Mouse (Mus musculus) lung, postnatal 0 days (tissue): ENCODE data around the gene Ephb6.

Experiments
- CTCF ChIP-seq: IDR thresholded peaks from 2 replicates; pipeline ENCODE4 v1.5.1; 2016; ENCODE audit warnings: antibody characterized with exemption, mild to moderate bottlenecking
- EP300 ChIP-seq: IDR thresholded peaks from 2 replicates; pipeline ENCODE4 v1.6.1; 2016; ENCODE audit warnings: antibody characterized with exemption, mild to moderate bottlenecking, control low read depth

DNA sequence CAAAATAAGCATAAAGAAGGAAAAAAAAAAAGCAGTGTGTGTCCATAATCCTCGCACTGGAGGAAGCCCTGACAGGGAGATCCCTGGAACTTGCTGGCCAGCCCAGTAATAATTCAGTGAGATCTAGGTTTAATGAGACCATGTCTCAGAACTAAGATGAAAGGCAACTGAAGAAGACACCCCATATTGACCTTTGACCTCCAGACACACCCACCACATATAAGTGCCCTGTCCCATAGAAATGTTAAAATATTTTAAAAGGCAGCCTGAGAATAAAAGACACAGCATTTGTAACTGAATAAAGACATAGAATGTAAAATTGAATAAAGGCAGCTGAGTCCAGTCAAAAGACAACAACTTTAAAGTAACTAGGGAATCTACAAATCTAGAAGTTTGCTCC lies 40.0 kb upstream of the Ephb6 start:
- TF ChIP-seq CTCF: no peak
- no peak for TF ChIP-seq EP300
